Mouse (Mus musculus): ENCODE measurements around the gene Usp20. TPM values are rescaled to one million over a fixed set of nuclear protein-coding genes. Genes with fewer than 3 reads are reported as not detected.

Usp20 gene
- total RNA-seq, 4 experiments from 2014 or later: 9.3 to 16.2 (median 12.0) TPM

DNA sequence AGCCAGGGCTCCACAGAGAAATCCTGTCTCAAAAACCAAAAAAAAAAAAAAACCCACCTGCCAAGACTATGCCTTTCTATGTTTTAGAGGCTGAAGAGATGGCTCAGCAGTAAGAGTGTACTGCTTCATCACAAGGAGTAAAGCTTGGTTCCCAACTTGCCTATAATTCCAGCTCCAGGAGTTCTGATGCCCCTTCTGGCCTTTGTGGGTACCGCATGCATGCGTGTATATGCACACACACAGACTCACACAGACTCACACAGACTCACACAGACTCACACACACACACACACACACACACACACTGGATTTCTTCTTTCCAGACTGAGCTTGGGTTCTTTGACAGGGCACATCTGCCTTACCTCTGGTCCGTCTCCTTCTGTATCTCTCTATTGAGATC, 58.0 kb downstream of the Usp20 start:
- no peak for DNase-seq (ENCODE audit: low spot score in 2 of 2)

DNA sequence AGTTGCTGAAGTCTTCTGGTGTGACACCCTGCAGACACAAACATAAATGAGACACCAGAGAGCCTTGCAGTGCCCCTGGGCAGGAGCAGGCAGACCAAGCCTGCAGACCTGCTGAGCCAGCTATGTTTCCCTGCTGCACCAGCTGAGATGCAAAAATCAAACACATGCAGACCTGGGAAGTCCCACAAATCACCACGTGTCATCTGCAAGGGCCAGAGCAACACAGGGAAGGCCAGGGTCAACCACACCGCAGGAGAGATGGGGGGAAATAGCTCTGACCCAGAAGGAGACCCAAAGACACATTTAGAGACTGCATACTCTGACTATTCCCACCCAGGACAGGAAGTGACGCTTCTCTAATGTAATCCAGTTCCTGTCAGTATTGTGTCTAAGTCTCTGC, 58.4 kb downstream of the Usp20 start:
- no peak for DNase-seq (ENCODE audit: low spot score in 2 of 2)

- DNase-seq (ENCODE audit: low spot score in 2 of 2): no peak
These were observed 59.3 kb downstream of the Usp20 start for GRCm38 (mm10) chr2:31041386-31041785.

DNA sequence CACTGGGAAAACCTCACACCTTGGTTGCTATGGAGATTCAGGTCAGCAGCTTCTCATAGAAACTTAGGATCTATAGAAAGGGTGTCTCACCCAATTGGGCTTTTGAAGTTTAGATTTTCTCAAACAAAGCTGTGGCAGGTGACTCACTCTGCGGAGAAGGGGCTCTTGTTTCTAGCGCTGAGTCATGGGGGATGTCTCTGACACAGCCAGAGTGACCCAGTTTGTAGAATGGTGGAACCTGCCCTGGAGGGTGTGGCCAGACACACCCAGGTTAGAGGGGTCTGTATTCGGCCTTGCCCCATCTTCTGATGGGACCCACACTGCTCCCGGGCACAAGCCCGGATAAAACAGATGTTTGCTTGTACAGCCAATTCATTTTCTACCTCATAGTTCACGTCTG, 60.8 kb downstream of the Usp20 start:
- DNase-seq (ENCODE audit: low spot score in 2 of 2): no peak

GRCm38 (mm10) chr2:31043856-31044255, 61.8 kb downstream of the Usp20 start:
- no peak for DNase-seq (ENCODE audit: low spot score in 2 of 2)

DNA sequence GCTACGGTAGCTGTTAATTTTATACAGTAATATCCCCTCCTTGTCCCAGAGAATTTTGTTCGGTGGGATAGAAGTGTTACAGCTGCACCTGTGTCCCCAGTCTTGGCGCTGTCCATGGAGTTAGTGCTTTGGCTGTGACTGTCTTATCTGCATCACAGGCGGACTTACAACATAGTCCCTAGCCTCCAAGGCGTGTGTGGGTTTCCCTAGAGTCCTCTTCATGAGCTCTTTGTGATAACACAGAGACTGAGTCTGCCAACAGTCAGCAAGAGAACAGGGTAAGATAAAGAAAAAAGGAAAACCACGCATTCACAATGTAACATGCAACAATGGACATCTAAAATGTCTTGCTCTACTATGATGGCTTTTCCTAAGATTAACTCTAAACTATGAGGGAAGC, 66.0 kb downstream of the Usp20 start:
- DNase-seq (ENCODE audit: low spot score in 2 of 2): no peak

- no peak for DNase-seq (ENCODE audit: low spot score in 2 of 2)
These were observed 70.4 kb downstream of the Usp20 start for GRCm38 (mm10) chr2:31052441-31052840.

GRCm38 (mm10) chr2:31053426-31053825, 71.3 kb downstream of the Usp20 start:
- no peak for DNase-seq (ENCODE audit: low spot score in 2 of 2)

- DNase-seq (ENCODE audit: low spot score in 2 of 2): no peak
These were observed 71.8 kb downstream of the Usp20 start for GRCm38 (mm10) chr2:31053851-31054340.

GRCm38 (mm10) chr2:31056070-31056469, 74.0 kb downstream of the Usp20 start:
- DNase-seq (ENCODE audit: low spot score in 2 of 2): no peak

- DNase-seq (ENCODE audit: low spot score in 2 of 2): no peak
These were observed 75.6 kb downstream of the Usp20 start for GRCm38 (mm10) chr2:31057549-31058177.

GRCm38 (mm10) chr2:31058443-31058842, 76.4 kb downstream of the Usp20 start:
- no peak for DNase-seq (ENCODE audit: low spot score in 2 of 2)

DNA sequence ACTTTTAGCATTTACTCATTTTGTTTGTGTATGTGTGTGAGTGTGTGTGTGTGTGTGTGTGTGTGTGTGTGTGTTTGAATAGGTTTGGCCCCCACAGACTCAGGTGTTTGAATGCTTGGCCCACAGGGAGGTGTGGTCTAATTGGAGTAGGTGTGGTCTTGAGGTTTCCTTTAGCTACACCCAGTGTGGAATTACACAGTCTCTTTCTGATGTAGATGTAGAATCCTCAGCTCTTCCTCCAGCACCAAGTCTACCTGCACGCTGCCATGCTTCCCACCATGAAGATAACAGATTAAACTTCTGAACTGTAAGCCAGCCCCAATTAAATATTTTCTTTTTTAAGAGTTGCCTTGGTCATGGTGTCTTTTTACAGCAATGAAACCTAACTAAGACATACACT, 78.2 kb downstream of the Usp20 start:
- DNase-seq (ENCODE audit: low spot score in 2 of 2): no peak

DNA sequence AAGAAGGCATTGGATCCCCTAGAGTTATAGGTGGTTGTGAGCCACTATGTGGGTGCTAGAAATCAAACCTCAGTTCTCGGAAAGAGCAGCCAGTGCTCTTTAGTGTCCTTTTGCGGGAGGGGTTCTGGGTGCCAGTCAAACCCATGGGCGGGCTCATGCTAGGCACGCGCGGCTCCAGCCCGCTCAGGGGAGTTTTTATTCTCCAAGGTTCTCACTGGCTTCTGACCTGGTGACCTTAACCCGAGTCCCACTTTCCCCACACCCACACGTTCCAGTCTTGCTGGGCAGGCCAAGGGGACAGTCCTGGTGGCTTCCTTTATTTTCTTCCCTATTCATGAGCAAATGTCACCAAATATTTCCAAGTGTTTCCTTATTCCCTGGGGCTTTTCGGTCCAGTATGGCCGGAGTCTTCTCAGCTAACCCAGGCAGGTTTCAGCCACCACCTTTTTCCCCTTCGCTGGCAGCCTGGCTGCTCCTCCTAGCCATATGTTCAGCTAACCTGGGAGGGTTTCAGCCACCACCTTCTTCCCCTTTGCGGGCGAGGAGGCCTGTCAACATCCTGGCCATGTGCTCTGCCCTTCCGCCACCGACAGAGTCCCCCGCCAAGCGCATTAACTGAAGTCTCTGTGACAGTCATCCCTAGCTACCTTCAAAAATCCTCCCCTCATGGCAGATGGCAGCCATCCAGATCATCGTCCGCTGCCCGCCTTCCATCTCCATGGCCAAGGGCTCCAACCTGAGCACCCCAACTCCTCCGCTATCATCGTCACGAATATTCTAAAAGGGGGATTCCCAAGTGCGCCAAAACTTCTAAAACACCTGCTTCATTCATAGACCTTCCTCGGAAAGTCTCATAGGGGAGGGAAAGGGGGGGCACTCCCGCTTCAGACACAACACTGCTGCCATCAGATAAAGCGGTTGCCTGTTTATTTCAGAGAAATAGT, 79.0 kb downstream of the Usp20 start:
- no peak for DNase-seq (ENCODE audit: low spot score in 2 of 2)

GRCm38 (mm10) chr2:31061868-31062628, 80.0 kb downstream of the Usp20 start:
- DNase-seq (ENCODE audit: low spot score in 2 of 2): no peak

DNA sequence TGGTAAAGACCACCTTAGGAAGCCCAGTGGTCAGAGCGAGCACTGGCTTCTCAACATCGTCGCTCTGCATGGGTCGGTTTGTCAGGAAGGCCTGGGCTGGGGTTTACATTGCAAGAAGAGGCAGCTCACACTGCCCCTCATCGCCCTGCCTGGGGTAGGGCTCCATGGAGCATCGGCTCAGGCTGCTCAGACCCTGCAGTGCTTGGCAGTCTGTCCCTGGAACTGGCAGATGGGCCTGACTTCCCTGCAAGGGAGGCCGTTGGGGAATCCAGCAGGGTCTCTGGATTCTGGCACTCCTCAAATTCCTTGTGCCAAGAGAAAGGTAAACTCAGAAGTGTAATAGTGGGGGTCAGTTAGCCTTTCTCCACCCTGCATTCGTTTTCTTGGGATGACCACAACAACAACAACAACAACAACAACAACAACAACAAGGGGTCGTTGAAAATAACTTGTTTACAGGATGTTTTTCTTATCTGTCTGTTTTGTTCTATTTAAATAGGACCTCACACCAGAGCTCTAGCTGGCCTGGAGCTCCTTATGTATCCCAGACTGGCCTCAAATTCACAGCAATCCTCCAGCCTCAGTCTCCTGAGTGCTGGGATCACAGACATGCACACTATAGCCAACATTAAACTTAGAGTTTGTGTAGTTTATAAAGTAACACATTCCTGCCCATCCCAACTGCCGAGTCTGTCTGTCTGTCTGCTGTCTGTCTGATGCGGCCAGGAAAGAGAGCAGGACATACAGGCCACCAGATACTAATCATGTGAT, 84.1 kb downstream of the Usp20 start:
- no peak for DNase-seq (ENCODE audit: low spot score in 2 of 2)

DNA sequence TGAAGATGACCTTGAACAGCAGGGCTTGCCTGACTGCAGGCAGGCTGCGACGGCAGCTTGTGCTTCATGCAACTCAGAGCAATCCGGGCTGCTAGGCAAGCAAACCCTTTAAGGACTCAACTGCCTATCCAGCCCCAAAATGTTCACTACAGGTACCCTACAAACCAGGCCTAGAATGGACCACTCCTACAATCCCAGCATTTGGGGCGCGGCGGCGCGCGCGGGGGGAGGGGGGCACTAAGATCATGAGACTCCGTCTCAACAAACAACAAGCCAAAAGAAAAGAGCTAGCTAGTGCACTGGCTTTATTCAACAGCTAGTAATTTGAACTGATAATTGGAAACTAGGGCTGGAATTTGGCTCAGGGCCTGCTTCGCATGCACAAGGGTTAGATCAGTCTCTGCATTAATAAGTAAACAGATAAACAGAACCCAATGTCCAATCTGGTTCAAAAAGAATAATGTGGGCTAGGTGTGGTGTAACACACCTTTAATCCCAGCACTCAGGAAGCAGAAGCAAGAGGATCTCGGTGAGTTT, 85.0 kb downstream of the Usp20 start:
- no peak for DNase-seq (ENCODE audit: low spot score in 2 of 2)

DNA sequence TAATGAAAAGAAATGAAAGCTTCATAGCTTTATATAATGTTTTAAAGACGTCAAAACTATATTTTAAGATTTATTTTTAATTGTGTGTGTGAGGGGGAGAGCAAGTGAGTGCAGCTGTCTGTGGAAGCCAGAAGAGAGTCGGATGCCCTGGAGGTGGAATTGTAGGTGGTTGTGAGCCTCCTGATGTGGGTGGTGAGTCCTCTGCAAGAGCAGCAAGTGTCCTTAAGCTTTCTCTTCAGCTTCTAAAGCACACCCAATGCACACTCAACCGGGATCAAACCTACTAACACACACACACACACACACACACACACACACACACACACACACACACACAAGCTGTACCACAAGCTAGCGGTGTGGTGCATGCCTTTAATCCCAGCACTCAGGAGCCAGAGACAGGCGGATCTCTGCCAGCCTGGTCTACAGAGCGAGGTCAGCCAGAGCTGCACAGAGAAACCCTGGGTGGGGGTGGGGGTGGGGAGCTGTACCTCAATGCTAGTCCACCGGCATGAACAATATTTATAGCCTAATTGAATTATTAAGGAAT, 85.7 kb downstream of the Usp20 start:
- no peak for DNase-seq (ENCODE audit: low spot score in 2 of 2)

GRCm38 (mm10) chr2:31068246-31069113, 86.4 kb downstream of the Usp20 start:
- no peak for DNase-seq (ENCODE audit: low spot score in 2 of 2)

DNA sequence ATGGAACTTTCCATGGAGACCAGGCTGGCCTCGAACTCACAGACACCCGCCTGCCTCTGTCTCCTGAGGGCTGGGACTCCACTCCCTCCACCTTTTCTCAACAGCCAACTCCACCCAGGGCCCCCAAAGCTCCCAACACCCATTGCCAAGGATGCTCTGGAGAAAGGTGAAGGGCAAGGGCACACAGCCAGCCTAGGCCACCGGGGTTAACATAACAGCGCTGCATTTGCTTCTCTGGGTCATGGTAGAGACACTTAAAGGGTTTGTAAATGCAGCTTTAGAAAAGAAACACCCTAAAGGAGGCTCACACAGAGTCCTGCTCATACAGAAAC, 87.0 kb downstream of the Usp20 start:
- DNase-seq (ENCODE audit: low spot score in 2 of 2): no peak

All from gastrocnemius, adult 8-10 months (tissue).